Mouse (Mus musculus) adrenal gland, adult (tissue): ENCODE measurements around the gene Ascc2.

Experiments used
- DNase-seq, 2 experiments: peaks; one replicate each; pipeline ENCODE4 v3.0.0; 2022 to 2023; ENCODE audit warnings: low spot score in 1 of 2; ENCODE audit not compliant: inconsistent age in 2 of 2

Gene Ascc2

DNA sequence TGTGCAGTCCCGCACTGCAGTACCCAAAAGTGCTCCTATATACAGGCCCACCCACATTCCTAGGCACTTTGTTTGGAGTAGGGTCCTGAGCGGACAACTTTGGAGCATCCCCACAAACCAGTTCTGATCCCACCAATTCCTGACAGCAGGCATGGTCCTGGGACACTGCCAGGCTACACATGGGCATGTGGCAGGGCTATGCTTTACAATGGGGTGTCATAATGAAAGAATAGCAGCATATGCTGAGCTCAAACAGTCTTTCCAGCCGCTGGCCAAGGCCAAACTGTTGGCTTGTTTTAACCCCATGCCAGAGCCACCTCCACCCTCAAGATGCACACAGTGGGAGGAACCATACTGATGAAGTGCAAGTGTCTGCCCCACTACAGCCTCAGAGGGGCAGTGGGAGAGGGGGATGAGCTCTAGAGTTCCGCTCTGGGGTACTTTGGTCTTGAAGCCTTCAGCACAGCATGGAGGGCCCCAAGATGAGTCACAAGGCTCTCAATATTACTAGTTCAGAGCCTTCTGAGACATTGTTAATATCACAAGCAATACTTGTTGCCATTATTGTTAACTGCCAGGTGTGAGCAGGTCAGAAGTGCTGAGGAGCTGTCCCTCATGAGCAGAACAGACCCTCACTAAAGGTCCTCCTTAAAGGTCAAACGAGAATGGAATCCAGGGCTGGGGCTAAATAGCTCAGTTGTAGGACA lies 79.1 kb downstream of the Ascc2 start:
- no peak for DNase-seq

DNA sequence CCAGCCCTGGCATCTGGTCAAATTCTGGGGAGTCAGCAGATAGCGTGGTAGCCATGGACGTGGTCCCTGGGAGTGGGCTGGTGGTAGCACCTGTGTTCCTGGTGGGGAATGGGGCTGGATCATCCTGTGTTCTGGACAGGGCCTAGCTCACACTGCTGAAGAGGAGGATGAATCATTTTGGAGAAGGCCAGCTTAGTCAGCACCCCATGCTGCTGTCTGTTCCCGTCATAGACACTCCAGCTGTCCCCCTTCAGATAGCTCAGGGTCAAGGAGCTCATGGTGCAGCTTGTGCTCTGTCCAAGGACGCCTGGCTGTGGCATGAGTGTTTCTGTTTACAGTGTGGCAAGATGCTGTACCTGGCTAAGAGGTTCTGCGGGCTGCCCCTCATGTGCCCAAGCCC lies 81.0 kb downstream of the Ascc2 start:
- DNase-seq = peak; percentile 88 to 91

DNA sequence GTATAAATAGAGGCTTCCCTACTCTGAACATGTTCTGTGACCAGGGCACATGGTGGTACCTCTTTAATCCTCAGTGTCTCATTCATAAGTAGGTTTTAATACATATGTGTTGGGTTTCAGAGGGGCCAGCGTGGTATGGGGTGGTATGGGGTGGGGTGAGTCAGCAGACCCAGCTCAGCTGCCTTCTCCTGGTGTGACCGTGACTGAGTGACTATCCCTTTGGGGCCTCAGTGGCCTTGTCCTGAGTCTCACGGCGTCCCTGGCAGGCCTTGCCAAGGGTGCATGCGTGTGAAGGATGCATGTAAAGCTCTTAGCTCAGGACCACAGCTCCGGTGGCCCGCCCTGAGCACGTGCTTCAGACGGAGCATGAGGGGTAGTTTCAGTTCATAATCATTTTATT lies 82.4 kb downstream of the Ascc2 start:
- peak; percentile 87 to 92 for DNase-seq

DNA sequence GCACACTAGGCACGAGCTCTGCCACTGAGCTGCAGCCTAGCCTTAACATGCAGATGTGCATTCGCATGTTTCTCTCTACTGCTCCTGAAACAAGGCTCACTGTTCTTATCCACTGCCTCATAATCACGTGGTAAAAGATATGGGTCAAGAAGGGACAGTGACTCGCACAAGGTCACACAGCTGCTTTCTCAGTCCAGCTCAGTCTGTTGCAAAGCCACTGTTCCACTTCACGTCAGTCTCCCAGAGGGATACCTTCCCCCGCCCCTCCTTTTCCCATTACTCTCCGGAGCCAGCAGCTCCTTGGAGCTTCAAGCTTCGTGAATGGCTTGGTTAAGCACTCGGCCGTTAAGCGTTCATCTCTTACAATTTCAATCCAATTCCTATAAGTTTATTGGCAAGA lies 82.8 kb downstream of the Ascc2 start:
- peak; percentile 65 to 84 for DNase-seq

DNA sequence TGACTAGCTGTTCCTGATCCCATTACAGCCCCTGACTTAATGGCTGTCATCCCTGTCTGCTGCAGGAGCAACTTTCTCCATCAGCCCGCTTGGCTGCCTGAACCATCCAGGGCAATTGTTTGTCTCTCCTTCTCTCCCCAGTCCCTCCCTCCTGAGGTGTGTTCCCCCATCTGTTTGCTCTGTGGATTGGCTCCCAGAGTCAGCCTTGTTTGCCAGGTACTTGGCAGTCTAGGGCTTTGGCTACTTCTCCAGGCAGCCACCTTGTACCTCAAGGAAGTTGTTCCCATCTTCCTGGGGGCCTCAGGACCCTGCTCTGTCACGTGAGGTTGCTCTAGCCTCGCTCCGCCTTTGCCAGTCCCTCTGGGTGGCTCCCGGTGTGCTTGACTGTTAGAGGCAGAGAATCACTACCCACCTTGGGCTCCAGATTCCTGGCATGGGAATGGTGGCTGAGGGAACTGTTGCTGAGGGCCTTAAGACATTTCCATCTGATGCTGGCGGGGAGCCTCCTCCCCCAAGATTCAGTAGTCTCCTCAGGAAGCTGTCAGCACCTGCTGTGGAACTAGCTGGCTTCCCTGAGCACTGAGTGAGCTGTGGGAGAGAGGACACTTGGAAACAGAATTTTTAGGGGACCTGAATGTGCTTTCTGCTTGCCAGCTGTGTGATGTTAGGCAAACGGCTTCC lies 83.5 kb downstream of the Ascc2 start:
- DNase-seq = no peak

DNA sequence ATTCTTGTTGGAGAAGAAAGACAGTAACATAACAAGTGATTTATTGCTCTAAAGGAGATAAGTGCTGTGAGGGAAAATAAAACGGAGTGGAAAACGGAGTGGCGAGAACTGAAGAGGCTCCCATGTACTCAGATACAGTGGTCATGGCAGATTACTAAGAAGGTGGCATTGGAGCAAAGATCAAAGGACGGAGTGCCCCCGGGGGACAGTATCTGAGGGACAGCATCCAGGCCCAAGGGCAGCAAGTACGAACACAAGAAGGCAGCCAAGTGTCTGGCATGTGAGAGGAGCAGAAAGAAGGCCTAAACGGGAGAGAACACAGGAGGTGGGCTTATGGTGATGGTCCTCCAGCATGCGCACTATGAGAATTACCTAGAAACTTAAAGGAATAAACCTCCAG lies 84.2 kb downstream of the Ascc2 start:
- peak; percentile 72 to 82 for DNase-seq

DNA sequence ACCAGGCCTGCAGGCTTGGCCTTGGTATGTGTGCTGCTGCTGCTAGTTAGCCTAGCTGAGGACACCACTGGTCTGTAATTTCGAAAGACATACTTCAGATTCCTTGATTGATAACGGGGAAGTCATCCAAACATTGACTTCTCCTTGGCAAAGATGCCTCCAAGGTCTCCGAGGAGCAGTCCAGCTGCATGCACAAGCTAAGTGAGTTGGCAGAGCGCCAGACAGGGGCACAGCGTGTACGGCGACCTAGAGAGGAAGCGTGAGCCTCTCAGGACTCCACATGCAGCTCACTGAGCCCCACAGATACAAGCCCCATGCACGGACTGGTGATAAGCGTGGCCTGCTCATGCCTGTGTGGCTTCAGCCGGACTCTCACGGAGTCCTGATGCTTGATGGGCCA lies 92.1 kb downstream of the Ascc2 start:
- peak; percentile 91 to 93 for DNase-seq

DNA sequence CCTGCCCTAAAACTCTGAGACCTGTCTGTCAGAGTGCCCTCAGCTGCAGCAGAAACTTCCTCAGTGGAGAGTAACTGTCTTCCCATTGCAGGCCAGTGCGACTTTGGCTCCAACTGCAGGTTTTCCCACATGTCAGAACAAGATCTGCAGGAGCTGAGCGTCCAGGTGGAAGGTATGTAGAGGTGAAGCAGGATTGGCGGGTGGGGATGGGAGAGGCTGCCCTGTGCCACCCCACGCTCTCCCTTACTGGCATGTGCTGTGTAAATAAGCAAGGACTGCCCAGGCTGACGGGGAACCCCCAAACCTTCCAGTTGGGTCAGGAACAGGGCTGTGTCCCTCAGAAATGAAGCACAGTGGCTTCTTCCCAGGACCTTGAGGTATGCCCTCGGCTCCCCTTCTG lies 92.5 kb downstream of the Ascc2 start:
- peak in 1 of 2 experiments; percentile 21 for DNase-seq

DNA sequence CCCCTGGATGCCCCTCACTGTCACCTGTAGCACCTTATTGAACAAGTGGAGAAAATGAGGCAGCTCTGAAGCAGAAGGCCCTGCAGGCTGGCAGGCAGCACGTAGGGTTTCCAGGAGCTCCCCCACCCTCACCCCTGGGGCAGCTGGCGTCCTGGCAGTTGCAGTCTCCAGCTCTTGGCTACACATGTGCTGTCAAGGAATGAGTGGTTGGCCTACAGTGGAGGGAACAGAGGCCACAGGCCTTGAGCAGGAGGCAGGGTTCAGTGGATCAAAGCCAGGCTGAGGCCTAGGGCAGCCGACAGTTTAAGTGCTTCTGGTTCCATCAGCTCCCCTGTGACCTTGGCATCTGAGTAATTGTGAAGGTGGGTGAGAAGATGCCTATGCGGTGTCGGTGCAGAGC lies 93.4 kb downstream of the Ascc2 start:
- DNase-seq = peak; percentile 49 to 69

DNA sequence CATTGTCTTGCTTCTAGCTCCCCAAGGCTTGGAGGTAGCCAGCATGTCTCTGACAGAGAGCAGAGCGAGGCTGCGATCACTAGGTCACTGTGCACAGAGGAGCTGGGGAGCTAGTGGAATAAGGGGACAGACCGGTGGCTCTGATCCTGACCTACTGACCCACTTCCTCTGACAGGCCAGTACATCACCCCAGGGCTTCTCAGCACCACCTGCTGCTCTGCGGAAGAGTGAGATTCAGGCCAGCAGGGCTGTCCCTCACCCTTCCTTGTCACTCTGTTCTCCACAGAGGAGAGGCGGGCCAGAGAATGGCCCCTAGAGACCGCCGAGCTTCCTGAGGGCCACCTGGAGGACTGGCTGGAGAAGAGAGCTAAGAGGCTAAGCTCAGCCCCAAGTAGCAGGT lies 94.2 kb downstream of the Ascc2 start:
- no peak for DNase-seq

DNA sequence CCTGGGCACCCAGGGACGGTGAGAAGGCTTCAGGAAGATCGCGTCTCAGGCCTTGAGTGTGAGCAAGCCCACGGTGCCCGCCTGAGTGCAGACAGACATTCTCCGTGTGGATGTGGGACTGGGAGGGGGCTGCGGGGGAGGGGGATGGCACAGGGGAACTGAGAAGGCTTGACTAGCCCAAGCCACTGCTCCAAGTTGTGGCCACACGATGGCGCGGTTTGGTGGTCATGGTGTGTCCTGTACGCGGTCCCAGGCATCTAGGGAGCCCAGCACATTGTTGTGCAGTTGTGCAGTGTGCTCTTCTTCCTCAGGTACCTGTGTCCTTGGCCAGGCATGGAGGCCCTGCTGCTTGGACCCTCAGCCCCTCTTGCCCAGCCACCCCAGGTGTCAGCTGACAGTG lies 96.6 kb downstream of the Ascc2 start:
- DNase-seq = no peak
